Mouse (Mus musculus): ENCODE measurements at regions not wholly inside any gene's neighbourhood (a gene's known extent, or its start where the extent isn't known, plus 50 kb on each side); places are given as distances from the start of the nearest gene placed in this dataset.
"Not testable (repeated sequence)": the region's sequence is repeated elsewhere in the genome, so short reads cannot be mapped to it uniquely, and the experiment has no call there.

DNA sequence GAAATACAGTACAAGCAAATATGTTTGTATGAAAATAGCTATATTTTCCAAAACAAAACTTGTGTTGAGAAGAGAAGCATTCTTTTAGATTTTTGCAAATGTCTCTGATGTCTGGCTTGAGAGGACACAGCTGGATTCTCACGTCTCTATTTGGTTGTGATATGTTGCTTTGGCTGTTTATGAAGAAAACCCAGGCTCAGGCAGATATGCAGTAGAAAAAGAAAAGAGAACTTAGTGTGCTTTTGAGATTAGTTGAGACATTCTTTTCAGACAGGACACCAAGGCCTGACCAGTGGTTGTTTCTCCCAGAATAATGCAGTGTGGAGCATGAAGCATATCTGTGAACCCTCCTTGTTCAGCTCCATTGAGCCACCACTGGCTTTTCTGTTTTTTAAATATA, 178.8 kb upstream of the Mamld1 start:
- H3K4me2 ChIP-seq, result no peak overlapping the region
- H3K27ac ChIP-seq, result no peak overlapping the region
- no peaks in the 10 kb centered on the region for H3K4me1 ChIP-seq
- ATAC-seq (ENCODE audit: borderline replicate concordance, extremely low read depth, low FRiP score, low TSS enrichment), result no peak
- no peaks in the 10 kb centered on the region for H3K27me3 ChIP-seq
- H3K36me3 ChIP-seq, result no peaks in the 10 kb centered on the region
- 39% methylated on average over 1 of the region's 1 CpGs for WGBS
- no peaks in the 10 kb centered on the region for H3K9me3 ChIP-seq
- H3K4me3 ChIP-seq, result no peak overlapping the region
- H3K9ac ChIP-seq, result no peak overlapping the region

DNA sequence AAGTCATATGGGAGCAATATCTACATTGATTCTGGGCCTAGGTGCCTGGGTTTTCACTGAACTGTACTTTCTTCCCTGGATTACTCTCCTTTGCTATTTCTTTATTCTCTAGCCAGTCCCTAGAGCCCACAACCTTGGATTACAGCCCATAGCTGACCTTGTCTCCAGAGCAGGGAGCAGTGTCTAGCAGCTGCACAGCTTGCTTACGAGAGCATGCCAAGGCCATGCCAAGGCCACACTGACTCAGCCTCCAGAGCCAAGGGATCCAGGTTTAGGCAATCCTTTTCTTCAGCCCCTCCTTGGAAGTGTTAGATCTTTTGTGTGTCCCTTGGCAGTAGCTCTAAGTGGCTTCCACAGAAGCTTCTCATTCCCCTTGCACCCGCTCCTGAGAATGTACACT, 168.7 kb upstream of the Mamld1 start:
- Histone ChIP-seq H3K4me3 (no peak overlapping the region), H3K4me2 (no peak overlapping the region), H3K27ac (no peak overlapping the region), H3K36me3 (no peaks in the 10 kb centered on the region), H3K27me3 (no peaks in the 10 kb centered on the region; the same call in 1 of the 2 replicates), H3K9ac (no peak overlapping the region), H3K9me3 (no peaks in the 10 kb centered on the region), H3K4me1 (no peaks in the 10 kb centered on the region)
- ATAC-seq (ENCODE audit: borderline replicate concordance, extremely low read depth, low FRiP score, low TSS enrichment), result no peak
- 79% methylated on average over 2 of the region's 2 CpGs for WGBS

DNA sequence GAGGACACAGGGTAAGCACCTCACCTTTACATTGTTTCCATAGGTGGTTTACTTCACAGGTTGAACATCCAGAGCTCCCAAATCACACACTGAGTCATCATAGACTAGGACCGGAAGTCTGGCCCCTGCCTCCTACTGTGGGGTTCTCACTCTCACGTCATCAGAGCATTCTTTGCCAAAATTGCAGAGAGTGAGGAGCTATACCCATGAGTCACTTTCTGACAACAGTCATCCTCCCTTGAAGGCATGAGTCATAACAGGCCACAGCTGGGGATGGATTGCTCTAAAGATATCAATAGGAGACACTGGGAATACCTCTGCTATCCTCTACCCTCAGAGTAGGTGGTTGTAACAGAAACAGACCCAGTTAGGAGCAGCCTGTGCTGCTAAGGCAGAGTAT, 166.6 kb upstream of the Mamld1 start:
- Histone ChIP-seq H3K27me3 (no peaks in the 10 kb centered on the region; the same call in 1 of the 2 replicates), H3K27ac (no peak overlapping the region), H3K36me3 (no peaks in the 10 kb centered on the region), H3K9me3 (no peaks in the 10 kb centered on the region), H3K4me1 (no peaks in the 10 kb centered on the region), H3K4me2 (no peak overlapping the region), H3K4me3 (no peak overlapping the region), H3K9ac (no peak overlapping the region)
- WGBS, result 65% methylated on average over 2 of the region's 2 CpGs
- ATAC-seq (ENCODE audit: borderline replicate concordance, extremely low read depth, low FRiP score, low TSS enrichment), result no peak

DNA sequence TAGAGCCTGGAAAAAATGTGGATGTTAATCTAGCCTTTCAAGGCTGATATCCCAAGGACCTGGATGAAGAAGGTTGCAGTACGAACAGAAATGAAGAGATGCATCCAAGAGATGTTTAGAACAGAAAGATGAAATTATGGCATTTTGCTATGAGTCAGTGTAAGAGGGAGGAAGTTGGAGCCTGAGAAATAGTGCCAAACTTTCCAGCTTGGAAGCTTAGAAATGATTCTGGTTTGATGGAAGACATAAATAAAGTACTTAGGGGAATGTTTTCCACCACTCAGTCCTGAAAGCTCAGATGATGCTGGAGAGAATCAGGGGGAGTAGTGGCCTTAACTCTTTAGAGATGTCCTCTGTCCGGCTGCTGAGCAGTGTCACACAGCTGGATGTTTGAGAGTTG, 155.5 kb upstream of the Mamld1 start:
- H3K4me2 ChIP-seq, result no peak overlapping the region
- H3K4me1 ChIP-seq, result no peaks in the 10 kb centered on the region
- H3K27ac ChIP-seq, result no peak overlapping the region
- H3K27me3 ChIP-seq, result no peaks in the 10 kb centered on the region; the same call in 1 of the 2 replicates
- no peak for ATAC-seq (ENCODE audit: borderline replicate concordance, extremely low read depth, low FRiP score, low TSS enrichment)
- H3K36me3 ChIP-seq, result no peaks in the 10 kb centered on the region
- H3K9ac ChIP-seq, result no peak overlapping the region
- no peak overlapping the region for H3K4me3 ChIP-seq
- 65% methylated on average over 2 of the region's 2 CpGs for WGBS
- no peaks in the 10 kb centered on the region for H3K9me3 ChIP-seq

DNA sequence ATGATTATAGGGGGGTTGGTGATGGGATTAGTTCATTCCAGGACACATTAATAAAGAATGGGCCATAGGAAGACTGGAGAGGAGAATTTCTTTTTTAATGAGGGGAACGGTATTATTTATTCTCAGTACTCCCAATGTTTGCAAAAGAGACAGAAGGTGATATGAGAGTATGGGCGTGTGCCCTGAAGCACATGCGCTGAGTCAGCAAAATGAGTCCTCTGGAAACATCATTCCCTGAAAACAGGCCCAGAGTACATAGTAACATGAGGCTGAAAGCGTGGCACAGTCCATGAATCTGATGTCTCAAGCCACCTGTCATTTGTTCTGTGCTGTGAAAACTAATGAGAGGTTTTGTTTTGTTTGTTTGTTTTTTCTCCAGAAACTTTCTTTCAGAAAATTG, 154.5 kb upstream of the Mamld1 start:
- 60% methylated on average over 4 of the region's 4 CpGs for WGBS
- Histone ChIP-seq H3K27me3 (no peaks in the 10 kb centered on the region; the same call in 1 of the 2 replicates), H3K4me3 (no peak overlapping the region), H3K27ac (no peak overlapping the region), H3K9me3 (no peaks in the 10 kb centered on the region), H3K36me3 (no peaks in the 10 kb centered on the region), H3K4me1 (no peaks in the 10 kb centered on the region), H3K9ac (no peak overlapping the region), H3K4me2 (no peak overlapping the region)
- ATAC-seq (ENCODE audit: borderline replicate concordance, extremely low read depth, low FRiP score, low TSS enrichment), result no peak

DNA sequence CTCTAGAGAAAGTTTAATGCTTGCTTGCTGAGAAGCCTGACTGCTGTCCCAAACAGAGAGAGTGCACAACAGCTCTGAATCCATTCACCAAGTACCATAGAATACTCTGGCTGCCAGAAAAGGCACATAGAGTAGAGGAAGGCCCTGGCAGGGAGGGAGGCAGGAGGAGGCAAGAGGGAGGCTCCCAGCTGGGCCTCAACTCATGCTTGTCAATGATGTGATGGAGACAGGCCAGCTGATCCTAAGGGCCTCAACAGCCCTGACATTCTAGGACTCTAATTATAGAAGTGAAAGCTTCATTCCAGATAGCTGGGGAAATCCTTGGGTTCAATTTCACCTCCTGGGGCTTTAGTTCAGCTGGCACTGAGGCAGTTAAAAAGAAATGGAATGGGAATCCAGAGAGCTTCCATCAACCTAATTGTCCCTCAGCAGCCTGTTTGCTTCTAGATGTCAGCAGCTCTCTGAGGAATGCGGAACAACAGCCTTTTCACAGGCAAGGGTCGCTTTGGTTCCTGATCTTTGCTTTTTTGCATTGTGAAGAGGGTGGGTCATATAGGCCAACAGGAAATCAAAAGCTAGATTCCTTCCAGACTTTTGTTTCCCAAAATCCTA, 152.8 kb upstream of the Mamld1 start:
- H3K27ac ChIP-seq, result peak overlapping the region; percentile 50; the same call in 1 of the 2 replicates

DNA sequence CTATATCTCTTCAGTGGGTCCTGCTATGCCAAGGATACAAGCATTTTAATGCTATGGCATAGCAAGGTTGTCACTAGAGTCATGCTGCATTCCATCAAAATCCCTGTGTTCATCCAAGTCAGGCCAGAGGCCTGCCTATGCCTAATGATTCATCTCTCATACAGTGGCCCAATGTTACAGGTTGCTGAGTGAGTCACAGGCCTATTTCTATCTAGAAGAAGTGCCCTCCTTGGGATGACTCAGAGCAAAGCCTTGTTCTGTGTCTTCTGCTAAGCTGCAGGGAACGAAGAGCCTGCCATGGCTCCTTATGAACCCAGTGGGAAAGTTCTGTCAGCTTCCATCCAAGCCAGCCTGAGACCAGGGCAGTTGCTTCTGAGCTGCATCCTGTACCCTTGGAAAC, 151.2 kb upstream of the Mamld1 start:
- 83% methylated on average over 1 of the region's 1 CpGs for WGBS
- H3K4me1 ChIP-seq; H3K9me3 ChIP-seq; H3K4me3 ChIP-seq; H3K4me2 ChIP-seq; H3K27ac ChIP-seq; H3K36me3 ChIP-seq; ATAC-seq (ENCODE audit: borderline replicate concordance, extremely low read depth, low FRiP score, low TSS enrichment); H3K9ac ChIP-seq; H3K27me3 ChIP-seq: not testable (repeated sequence)

More for the DNA sequence above, 152.8 kb upstream of the Mamld1 start:
- no peaks in the 10 kb centered on the region for H3K4me1 ChIP-seq
- no peaks in the 10 kb centered on the region; the same call in 1 of the 2 replicates for H3K27me3 ChIP-seq
- H3K4me2 ChIP-seq, result no peak overlapping the region
- WGBS, result 42% methylated on average over 2 of the region's 2 CpGs
- no peak overlapping the region for H3K9ac ChIP-seq
- peak; percentile 82 for ATAC-seq (ENCODE audit: borderline replicate concordance, extremely low read depth, low FRiP score, low TSS enrichment)
- H3K4me3 ChIP-seq, result no peak overlapping the region
- no peaks in the 10 kb centered on the region for H3K36me3 ChIP-seq
- H3K9me3 ChIP-seq, result no peaks in the 10 kb centered on the region

DNA sequence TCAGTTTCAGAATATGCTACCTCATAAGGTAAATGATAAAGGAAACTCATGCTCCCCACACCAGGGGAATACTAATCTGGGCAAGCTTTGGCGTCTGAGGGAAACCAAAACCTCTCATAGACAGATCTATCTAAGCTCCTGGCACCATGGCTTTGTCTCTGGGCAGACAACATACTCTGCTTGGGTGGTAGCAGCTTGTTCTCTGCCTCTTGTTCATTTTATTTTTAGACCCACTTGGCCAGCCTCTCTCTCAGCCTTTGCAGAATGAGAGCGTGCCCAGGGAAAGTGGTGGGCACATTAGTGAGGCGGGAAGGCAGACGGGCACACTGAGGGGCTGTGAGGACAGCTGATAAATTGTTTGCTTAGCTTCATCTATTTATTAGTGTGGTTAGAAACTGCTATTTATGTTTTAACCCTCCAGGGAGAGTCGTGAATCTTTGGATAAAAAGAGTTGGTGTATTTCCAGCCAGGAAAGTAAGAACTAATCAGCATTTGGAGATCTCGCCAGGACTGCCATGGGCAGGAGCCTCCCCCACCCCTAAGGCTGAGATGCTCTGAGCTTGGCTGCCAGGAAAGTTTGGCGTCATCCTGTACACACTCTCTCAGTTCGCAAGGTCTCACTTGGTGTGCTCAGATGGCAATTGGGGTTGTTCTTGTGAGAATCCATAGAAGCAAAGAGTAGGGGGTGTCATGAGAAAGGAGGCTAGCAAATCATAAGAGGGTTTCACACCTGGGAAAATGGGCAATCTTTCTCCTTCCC, 150.2 kb upstream of the Mamld1 start:
- H3K4me1 ChIP-seq, result no peaks in the 10 kb centered on the region
- no peaks in the 10 kb centered on the region for H3K9me3 ChIP-seq
- no peak overlapping the region for H3K27ac ChIP-seq
- H3K4me2 ChIP-seq, result no peak overlapping the region
- ATAC-seq (ENCODE audit: borderline replicate concordance, extremely low read depth, low FRiP score, low TSS enrichment), result no peak
- no peaks in the 10 kb centered on the region for H3K27me3 ChIP-seq
- no peak overlapping the region for H3K9ac ChIP-seq
- H3K36me3 ChIP-seq, result no peaks in the 10 kb centered on the region
- H3K4me3 ChIP-seq, result no peak overlapping the region
- WGBS, result 62% methylated on average over 8 of the region's 8 CpGs

DNA sequence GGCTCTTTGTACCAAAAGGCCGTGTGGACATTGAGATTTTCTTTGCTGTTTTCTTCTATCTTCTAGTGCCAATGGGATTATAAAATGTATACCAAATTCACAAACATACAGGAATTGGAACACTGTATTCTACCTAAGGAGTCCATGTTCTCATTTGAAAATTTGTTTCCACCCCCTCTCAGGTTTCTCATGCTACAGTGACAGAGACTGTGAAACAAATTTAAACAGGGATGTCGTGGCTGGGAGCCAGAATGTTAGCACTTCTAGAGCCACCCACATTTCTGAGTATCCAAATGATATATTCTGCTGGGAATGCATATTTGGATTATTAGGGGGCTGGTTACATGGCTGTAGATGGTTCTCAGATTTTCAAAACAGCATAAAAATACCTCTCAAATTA, 124.4 kb upstream of the Mamld1 start:
- WGBS, result 46% methylated on average over 2 of the region's 2 CpGs

DNA sequence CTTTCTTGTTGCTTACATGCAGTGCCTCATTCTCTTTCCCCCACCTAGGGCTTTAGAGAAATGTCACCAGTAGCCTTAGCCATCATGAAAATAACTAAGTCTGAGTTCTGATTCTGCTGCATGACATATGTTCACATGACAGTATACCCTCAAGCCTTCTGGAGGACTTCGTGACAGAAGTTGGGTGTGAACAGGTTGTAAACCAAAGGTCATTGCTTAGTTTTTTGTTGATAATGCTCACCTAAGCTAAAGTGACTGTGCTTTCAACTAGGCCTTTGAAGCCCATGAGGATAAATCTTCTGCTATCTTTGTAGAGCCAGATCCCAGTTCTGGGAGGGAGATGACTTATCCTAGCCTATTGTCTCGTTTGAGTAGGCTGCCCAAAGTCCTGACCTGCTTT, 118.1 kb upstream of the Mamld1 start:
- no peak for ATAC-seq (ENCODE audit: borderline replicate concordance, extremely low read depth, low FRiP score, low TSS enrichment)
- H3K4me2 ChIP-seq, result no peak overlapping the region
- H3K4me3 ChIP-seq, result no peak overlapping the region
- no peaks in the 10 kb centered on the region for H3K4me1 ChIP-seq
- H3K36me3 ChIP-seq, result no peaks in the 10 kb centered on the region
- H3K9ac ChIP-seq, result no peak overlapping the region
- H3K27ac ChIP-seq, result no peak overlapping the region
- H3K9me3 ChIP-seq, result no peaks in the 10 kb centered on the region
- WGBS, result 40% methylated on average over 2 of the region's 2 CpGs
- no peaks in the 10 kb centered on the region for H3K27me3 ChIP-seq

More for the DNA sequence above, 124.4 kb upstream of the Mamld1 start:
- H3K27me3 ChIP-seq, result no peaks in the 10 kb centered on the region
- no peak overlapping the region for H3K27ac ChIP-seq
- ATAC-seq (ENCODE audit: borderline replicate concordance, extremely low read depth, low FRiP score, low TSS enrichment), result no peak
- no peaks in the 10 kb centered on the region for H3K4me1 ChIP-seq
- no peak overlapping the region for H3K9ac ChIP-seq
- H3K4me2 ChIP-seq, result no peak overlapping the region
- H3K36me3 ChIP-seq, result no peaks in the 10 kb centered on the region
- no peak overlapping the region for H3K4me3 ChIP-seq
- H3K9me3 ChIP-seq, result no peaks in the 10 kb centered on the region

DNA sequence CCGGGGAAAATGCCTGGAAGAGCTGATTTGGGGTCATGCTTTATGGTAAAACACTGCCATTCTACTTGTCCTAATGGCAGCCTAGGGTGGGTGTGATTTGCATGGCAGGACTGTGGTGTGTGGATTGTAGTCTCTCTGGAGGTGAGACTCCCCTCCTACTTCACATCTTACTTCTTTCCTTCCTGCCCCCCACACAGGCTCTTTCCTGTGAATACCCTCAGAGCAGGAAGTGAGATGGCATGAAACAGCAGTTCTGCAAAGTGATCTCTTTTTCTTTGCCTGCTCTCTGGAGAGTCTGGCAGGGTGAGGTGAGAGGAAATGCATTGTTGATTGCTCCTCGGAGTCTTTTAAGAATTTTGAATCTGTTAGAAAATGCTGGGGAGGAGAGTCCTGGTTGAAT, 104.7 kb upstream of the Mamld1 start:
- no peak overlapping the region for H3K9ac ChIP-seq
- H3K9me3 ChIP-seq, result no peaks in the 10 kb centered on the region
- no peak for ATAC-seq (ENCODE audit: borderline replicate concordance, extremely low read depth, low FRiP score, low TSS enrichment)
- WGBS, result 34% methylated on average over 2 of the region's 2 CpGs
- H3K4me2 ChIP-seq, result no peak overlapping the region
- no peaks in the 10 kb centered on the region for H3K36me3 ChIP-seq
- H3K4me3 ChIP-seq, result no peak overlapping the region
- no peaks in the 10 kb centered on the region for H3K27me3 ChIP-seq
- no peak overlapping the region for H3K27ac ChIP-seq
- H3K4me1 ChIP-seq, result no peaks in the 10 kb centered on the region

DNA sequence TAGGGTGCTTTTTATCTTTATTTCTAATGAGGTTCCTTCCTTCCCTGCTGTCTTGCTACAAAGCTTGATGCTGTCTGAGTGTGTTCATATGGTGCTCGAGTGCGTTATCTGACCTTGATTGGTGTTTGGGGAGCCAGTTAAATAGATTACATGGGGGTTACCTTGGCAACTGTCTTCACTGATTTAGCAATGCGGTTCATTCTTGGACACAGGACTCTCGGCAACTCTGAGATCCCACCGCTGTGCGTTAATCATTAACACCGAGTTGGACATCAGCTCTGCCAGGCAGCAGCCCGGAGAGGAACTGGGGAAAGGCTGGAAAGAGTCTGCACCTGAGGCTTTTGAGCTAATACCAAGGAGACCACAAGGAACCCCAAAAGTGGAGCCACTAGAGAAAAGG, 104.0 kb upstream of the Mamld1 start:
- no peaks in the 10 kb centered on the region for H3K9me3 ChIP-seq
- no peaks in the 10 kb centered on the region for H3K4me1 ChIP-seq
- H3K36me3 ChIP-seq, result no peaks in the 10 kb centered on the region
- H3K4me2 ChIP-seq, result no peak overlapping the region
- no peak overlapping the region for H3K4me3 ChIP-seq
- H3K9ac ChIP-seq, result no peak overlapping the region
- H3K27ac ChIP-seq, result no peak overlapping the region
- no peaks in the 10 kb centered on the region for H3K27me3 ChIP-seq
- ATAC-seq (ENCODE audit: borderline replicate concordance, extremely low read depth, low FRiP score, low TSS enrichment), result no peak
- 53% methylated on average over 8 of the region's 8 CpGs for WGBS
